Mouse (Mus musculus): Measurements from ENCODE around the gene Slc25a47.

- TF ChIP-seq POLR2A (IDR thresholded peaks at IDR 0.05; ENCODE audit: borderline replicate concordance, insufficient read depth, low read length), result no peak
- no peak for TF ChIP-seq CTCF (IDR thresholded peaks at IDR 0.05; ENCODE audit: borderline replicate concordance, insufficient read depth, low read depth, low read length)
Measured at GRCm38 (mm10) chr12:108887077-108887476, 51.2 kb downstream of the Slc25a47 start.
